Mouse (Mus musculus) testis, adult 2 months (tissue): Measurements from ENCODE around the gene Mpped2.

Experiments used
- CTCF ChIP-seq: fragments of 200-500 bp; IDR thresholded peaks from 2 replicates; pipeline ENCODE4 v1.5.1; 2012; ENCODE audit warnings: low read depth, mild to moderate bottlenecking, inconsistent platforms, low read length, moderate library complexity; ENCODE audit not compliant: control insufficient read depth, insufficient read depth, insufficient replicate concordance
- POLR2A ChIP-seq: fragments of 200-500 bp; IDR thresholded peaks from 2 replicates; pipeline ENCODE4 v1.6.1; 2012; ENCODE audit warnings: low read depth, mild to moderate bottlenecking, inconsistent platforms, low read length, moderate library complexity; ENCODE audit not compliant: control insufficient read depth

- TF ChIP-seq CTCF = no peak
- no peak for TF ChIP-seq POLR2A
Measured at GRCm38 (mm10) chr2:106694886-106695733, 2.0 kb downstream of the Mpped2 start.
